Mouse (Mus musculus) liver, adult 2 months (tissue): ENCODE results near the gene Arl2bp.

Experiments used
- CTCF ChIP-seq: fragments of 200-500 bp; IDR thresholded peaks from 2 replicates; pipeline ENCODE4 v1.5.1; 2011; ENCODE audit warnings: low read depth, low read length, control low read depth
- POLR2A ChIP-seq: fragments of 200-500 bp; IDR thresholded peaks from 2 replicates; pipeline ENCODE4 v1.6.1; 2011; ENCODE audit warnings: low read length, control low read depth; ENCODE audit not compliant: insufficient read depth; ENCODE audit errors: extremely low read depth

- no peak for TF ChIP-seq POLR2A
- no peak for TF ChIP-seq CTCF
Observed at GRCm38 (mm10) chr8:94702156-94702555, 35.8 kb downstream of the Arl2bp start.
